Mouse (Mus musculus): ENCODE data around the gene Ppp2ca.

DNA sequence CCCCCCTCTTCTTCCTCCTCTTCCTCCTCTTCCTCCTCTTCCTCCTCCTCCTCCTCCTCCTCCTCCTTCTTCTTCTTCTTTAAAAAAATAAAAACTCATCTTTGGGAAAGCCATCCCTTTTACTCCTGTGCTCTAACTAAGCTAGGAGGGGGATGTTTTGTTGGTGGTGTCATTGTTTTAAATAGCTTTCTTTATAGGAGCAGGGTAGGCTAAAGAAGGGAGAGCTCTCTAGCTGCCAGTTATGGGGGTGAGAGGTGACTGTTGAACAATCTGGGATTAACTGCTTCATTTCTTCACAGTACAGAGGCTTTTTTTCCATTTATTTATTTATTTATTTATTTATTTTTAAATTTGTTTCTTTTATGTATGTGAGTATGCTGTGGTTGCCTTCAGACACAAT, 7.0 kb downstream of the Ppp2ca start:
- no peak for TF ChIP-seq POLR2A (IDR thresholded peaks at IDR 0.05; ENCODE audit: insufficient read depth, low read depth, low read length)
- TF ChIP-seq CTCF (IDR thresholded peaks at IDR 0.05; ENCODE audit: insufficient read depth, low read depth, low read length): no peak

Measured in olfactory bulb, adult 2 months (tissue).